Mouse (Mus musculus) liver, adult 2 months (tissue): Measurements from ENCODE around the gene Vtcn1.

Experiments
- CTCF ChIP-seq: fragments of 200-500 bp; IDR thresholded peaks from 2 replicates; pipeline ENCODE4 v1.5.1; 2011; ENCODE audit warnings: low read depth, low read length, control low read depth
- POLR2A ChIP-seq: fragments of 200-500 bp; IDR thresholded peaks from 2 replicates; pipeline ENCODE4 v1.6.1; 2011; ENCODE audit warnings: low read length, control low read depth; ENCODE audit not compliant: insufficient read depth; ENCODE audit errors: extremely low read depth

DNA sequence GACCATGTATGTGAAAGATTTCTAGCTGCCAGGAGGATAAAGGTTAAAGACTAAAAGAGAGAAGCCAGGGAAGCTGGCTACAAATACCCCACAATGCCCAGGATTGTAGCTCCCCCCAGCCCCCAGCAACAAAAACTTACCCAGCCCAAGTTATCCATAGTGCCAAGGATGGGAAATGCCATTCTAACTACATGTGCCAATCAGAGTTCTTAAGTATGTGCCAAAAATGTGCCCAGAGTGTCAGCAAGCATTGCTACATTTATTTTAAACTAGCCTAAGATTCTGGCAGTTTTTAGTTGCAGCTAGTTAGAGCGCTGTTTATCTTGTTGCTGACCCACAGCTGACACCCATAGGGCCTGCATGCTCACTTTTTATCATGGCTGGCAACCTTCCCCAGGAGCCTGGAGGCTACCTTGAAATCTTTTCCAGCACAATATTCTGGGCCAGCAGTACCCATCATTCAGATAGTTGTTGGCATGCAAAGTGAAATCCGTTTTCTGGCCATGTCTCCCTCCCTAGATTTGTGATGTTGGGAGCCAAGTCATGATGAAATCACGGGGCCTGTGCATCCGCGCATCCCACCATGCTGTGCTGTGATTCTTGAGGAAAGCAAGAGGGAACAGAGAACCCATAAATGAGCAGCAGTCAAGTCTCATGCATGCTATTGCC is 33.2 kb downstream of the Vtcn1 start:
- TF ChIP-seq CTCF (no peak), POLR2A (no peak)
